Mouse (Mus musculus) left cerebral cortex, adult 8-10 months (tissue): ENCODE data around the gene Olfr1095. TPM values are rescaled to one million over a fixed set of nuclear protein-coding genes. Genes with fewer than 3 reads are reported as not detected.

ENCODE experiments used
- DNase-seq, 2 experiments: peaks; one replicate each; pipeline ENCODE4 v3.0.0; 2022; ENCODE audit warnings: low spot score in 2 of 2
- total RNA-seq, 4 experiments: library from RNA; stranded (reverse); gene quantifications; 2 replicates each; pipeline ENCODE4 v1.2.4; 2022

The Olfr1095 gene
- not detected for total RNA-seq

GRCm38 (mm10) chr2:86851596-86851995 lies at the start of gene Olfr1095:
Olfr1095 (minus strand) TSS chr2:86851696.
- DNase-seq = no peak

GRCm38 (mm10) chr2:86892116-86892515 lies 40.6 kb upstream of the Olfr1095 start, which contains the start of gene Olfr1097:
Olfr1097 (minus strand) TSS chr2:86892216.
- no peak for DNase-seq

DNA sequence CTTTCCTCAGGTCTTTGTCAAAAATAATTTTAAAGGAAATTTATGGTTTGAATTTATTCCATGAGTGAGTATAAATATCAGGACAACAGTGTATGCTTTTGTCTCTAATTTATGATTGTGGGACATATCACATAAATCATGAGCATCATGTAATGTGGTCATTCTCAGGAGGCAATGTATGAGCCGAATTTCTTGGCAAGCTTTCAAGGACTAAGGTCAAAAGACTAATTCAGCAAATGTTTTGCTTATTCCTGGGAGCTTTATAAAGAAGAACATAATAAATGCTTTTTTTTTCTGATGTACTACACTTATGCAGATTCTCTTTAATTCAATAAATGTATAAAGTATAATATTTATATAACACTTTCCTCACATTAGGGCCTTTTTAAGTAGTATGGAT lies 23.2 kb upstream of the Olfr1095 start, which contains the start of gene Gm13723:
Gm13723 (minus strand) TSS at position 101 of the 400 bp plus-strand sequence.
- no peak for DNase-seq

- DNase-seq = no peak
Measured at GRCm38 (mm10) chr2:86824363-86824762, 27.1 kb downstream of the Olfr1095 start, which contains the start of gene Olfr1094. Olfr1094 (plus strand) TSS chr2:86824663.

DNA sequence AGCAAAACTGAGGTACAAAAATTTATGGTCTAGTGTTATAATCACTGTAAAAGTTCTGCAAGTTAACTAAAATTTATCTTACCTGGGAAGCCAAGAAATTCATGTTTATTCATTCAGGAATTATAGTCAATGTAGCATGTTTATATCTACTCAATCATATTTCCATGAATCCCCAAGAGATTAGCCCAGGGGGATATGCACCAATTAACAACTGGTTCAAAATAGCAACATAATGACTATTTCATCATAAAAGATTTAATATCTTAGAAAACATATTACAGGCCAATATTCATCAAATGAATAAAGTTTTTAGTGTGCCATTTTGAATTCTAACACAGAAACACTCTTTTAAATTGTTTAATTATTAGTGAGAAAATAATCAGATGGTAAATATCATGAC lies 41.6 kb downstream of the Olfr1095 start, which contains the start of gene Olfr141:
Olfr141 (minus strand) TSS at position 101 of the 400 bp plus-strand sequence.
- no peak for DNase-seq

Other genes with a start within 250 kb of the Olfr1095 start
- gene Olfr1084, start 212.0 kb downstream of the Olfr1095 start, total RNA-seq = not detected
- not detected for gene Olfr1085, start 189.7 kb downstream of the Olfr1095 start, total RNA-seq
- gene Olfr1086, start 171.6 kb downstream of the Olfr1095 start, total RNA-seq = not detected
- gene Olfr1087, start 153.3 kb downstream of the Olfr1095 start, total RNA-seq = not detected
- not detected for gene Olfr1089, start 118.0 kb downstream of the Olfr1095 start, total RNA-seq
- not detected for gene Olfr1090, start 92.7 kb downstream of the Olfr1095 start, total RNA-seq
- gene Olfr1093, start 69.2 kb downstream of the Olfr1095 start, total RNA-seq = not detected
- gene Olfr141, start 41.7 kb downstream of the Olfr1095 start, total RNA-seq = not detected
- gene Olfr1094, start 27.0 kb downstream of the Olfr1095 start, total RNA-seq = not detected
- not detected for gene Gm13723, start 23.1 kb upstream of the Olfr1095 start, total RNA-seq
- not detected for gene Olfr1097, start 40.5 kb upstream of the Olfr1095 start, total RNA-seq
- not detected for gene Olfr1098, start 72.8 kb upstream of the Olfr1095 start, total RNA-seq
- gene Olfr1099, start 109.0 kb upstream of the Olfr1095 start, total RNA-seq = not detected
- not detected for gene Olfr1100, start 128.3 kb upstream of the Olfr1095 start, total RNA-seq
- gene Olfr1101, start 139.5 kb upstream of the Olfr1095 start, total RNA-seq = not detected
- gene Olfr1102, start 146.7 kb upstream of the Olfr1095 start, total RNA-seq = not detected
- gene Olfr1104, start 175.4 kb upstream of the Olfr1095 start, total RNA-seq = not detected
- not detected for gene Olfr1105, start 184.8 kb upstream of the Olfr1095 start, total RNA-seq
- gene Olfr1106, start 200.6 kb upstream of the Olfr1095 start, total RNA-seq = not detected
- not detected for gene Olfr1107, start 224.1 kb upstream of the Olfr1095 start, total RNA-seq
- not detected for gene Olfr1109, start 244.3 kb upstream of the Olfr1095 start, total RNA-seq